Mouse (Mus musculus): Measurements from ENCODE around the gene Akap12.

Gene Akap12

GRCm38 (mm10) chr10:4398058-4398457, 131.9 kb downstream of the Akap12 start:
- DNase-seq (ENCODE audit: low spot score in 2 of 2): no peak

- peak in 1 of 2 experiments; percentile 31 for DNase-seq (ENCODE audit: low spot score in 2 of 2)
Observed at GRCm38 (mm10) chr10:4404895-4405491, 138.8 kb downstream of the Akap12 start.

- DNase-seq (ENCODE audit: low spot score in 2 of 2): no peak
Observed at GRCm38 (mm10) chr10:4405511-4405910, 139.3 kb downstream of the Akap12 start.

GRCm38 (mm10) chr10:4407191-4407590, 141.0 kb downstream of the Akap12 start:
- no peak for DNase-seq (ENCODE audit: low spot score in 2 of 2)

All from spleen, postnatal 10 days (tissue).